ENCODE assay signal across 8 mouse cellular contexts in the genomic region with DNA sequence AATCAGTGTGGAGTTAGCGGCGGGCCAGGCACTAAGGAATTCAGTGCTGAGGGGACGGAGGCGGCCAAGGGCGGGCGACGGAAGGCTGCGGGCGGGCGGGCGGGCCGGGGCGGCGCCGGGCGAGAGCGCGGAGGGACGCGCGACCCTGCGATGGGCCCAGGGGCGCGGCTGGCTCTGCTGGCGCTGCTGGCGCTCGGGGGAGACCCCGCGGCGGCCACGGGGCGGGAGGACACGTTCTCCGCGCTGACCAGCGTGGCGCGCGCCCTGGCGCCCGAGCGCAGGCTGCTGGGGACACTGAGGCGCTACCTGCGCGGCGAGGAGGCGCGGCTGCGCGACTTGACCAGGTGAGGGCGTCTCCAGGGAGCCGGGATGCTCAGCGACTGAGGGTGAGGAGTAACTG. TPM values are rescaled to one million over a fixed set of nuclear protein-coding genes. Genes with fewer than 3 reads are reported as not detected.
DNase-seq lines count a peak whose midpoint lies in the region; ATAC-seq and TF ChIP-seq lines count a peak whose summit lies in the region.

Gene P4ha3 (plus strand): TSS at position 138 of the 400 bp plus-strand sequence.

- under 1% methylated on average over 43 of the region's 53 CpGs for WGBS in forebrain, embryonic 15.5 days
- WGBS in limb, embryonic 14.5 days, result 0% methylated on average over 32 of the region's 53 CpGs
- WGBS in neural tube, embryonic 11.5 days, result 0% methylated on average over 44 of the region's 53 CpGs

- H3K4me3 ChIP-seq in forebrain, embryonic 15.5 days, result peak within 1 kb of the TSS; percentile 47
- peak within 1 kb of the TSS; percentile 59 for H3K4me3 ChIP-seq in limb, embryonic 14.5 days (replicated peaks; ENCODE audit: low read length)
- peak within 1 kb of the TSS; percentile 55 for H3K4me3 ChIP-seq in neural tube, embryonic 11.5 days (ENCODE audit: low read depth, low read length)

- peak; percentile 6 for DNase-seq in kidney, adult 18-20 months
- DNase-seq in kidney, adult 9 months, result no peak
- DNase-seq in R1 (ENCODE audit: low read depth, low spot score) (peak; percentile 61), adipocyte (ENCODE audit: low spot score) (no peak)
- no peak for DNase-seq in limb, embryonic 14.5 days (ENCODE audit: low spot score)
- DNase-seq in neural tube, embryonic 11.5 days (ENCODE audit: low spot score), result peak; percentile 35
- no peak for DNase-seq in ovary, postnatal 10 days (ENCODE audit: low spot score)

- peak within 1 kb of the TSS; percentile 77 for H3K4me2 ChIP-seq in forebrain, embryonic 15.5 days (replicated peaks)
- peak within 1 kb of the TSS; percentile 96 for H3K4me2 ChIP-seq in limb, embryonic 14.5 days (replicated peaks; ENCODE audit: low read depth, low read length, severe bottlenecking)
- H3K4me2 ChIP-seq in neural tube, embryonic 11.5 days (ENCODE audit: low read depth), result peak within 1 kb of the TSS; percentile 91

- peak; percentile 48; the same call in 1 of the 2 replicates for ATAC-seq in forebrain, embryonic 15.5 days (replicated peaks)
- ATAC-seq in limb, embryonic 14.5 days (ENCODE audit: low FRiP score, low read depth), result no peak
- 0 out of 2 replicates have a peak, but pooled peaks have one; percentile 21 for ATAC-seq in neural tube, embryonic 11.5 days (ENCODE audit: insufficient read depth, low FRiP score, low TSS enrichment)

- peaks cover 7% of the 10 kb centered on the region; the same call in 1 of the 2 replicates for H3K27me3 ChIP-seq in forebrain, embryonic 15.5 days
- no peaks in the 10 kb centered on the region for H3K27me3 ChIP-seq in limb, embryonic 14.5 days (ENCODE audit: control insufficient read depth, insufficient read depth, low read length)
- H3K27me3 ChIP-seq in neural tube, embryonic 11.5 days (ENCODE audit: control insufficient read depth, insufficient read depth, low read length), result peaks cover 12% of the 10 kb centered on the region

- TF ChIP-seq POLR2A in limb, embryonic 14.5 days (IDR thresholded peaks at IDR 0.05; ENCODE audit: borderline replicate concordance, extremely low read depth, insufficient read depth, insufficient read length), result no peak

- H3K9ac ChIP-seq in forebrain, embryonic 15.5 days (replicated peaks), result peak within 1 kb of the TSS; percentile 52
- peak within 1 kb of the TSS; percentile 82 for H3K9ac ChIP-seq in limb, embryonic 14.5 days (ENCODE audit: low read depth, low read length, severe bottlenecking)
- peak within 1 kb of the TSS; percentile 69 for H3K9ac ChIP-seq in neural tube, embryonic 11.5 days (ENCODE audit: low read length)

- H3K27ac ChIP-seq in forebrain, embryonic 15.5 days (replicated peaks), result no peak within 1 kb of the TSS
- peak within 1 kb of the TSS; percentile 99 for H3K27ac ChIP-seq in limb, embryonic 14.5 days (replicated peaks; ENCODE audit: low read depth, low read length)
- no peak within 1 kb of the TSS for H3K27ac ChIP-seq in neural tube, embryonic 11.5 days (ENCODE audit: low read depth, low read length)

- H3K36me3 ChIP-seq in forebrain, embryonic 15.5 days, result no peaks in the 10 kb centered on the region
- H3K36me3 ChIP-seq in limb, embryonic 14.5 days (ENCODE audit: control insufficient read depth, insufficient read depth, low read length), result no peaks in the 10 kb centered on the region
- no peaks in the 10 kb centered on the region for H3K36me3 ChIP-seq in neural tube, embryonic 11.5 days (ENCODE audit: control insufficient read depth, insufficient read depth, low read length)

- H3K4me1 ChIP-seq in forebrain, embryonic 15.5 days, result peaks cover 24% of the 10 kb centered on the region
- H3K4me1 ChIP-seq in limb, embryonic 14.5 days (ENCODE audit: control insufficient read depth, insufficient read depth, low read length), result peaks cover 38% of the 10 kb centered on the region
- peaks cover 11% of the 10 kb centered on the region; the same call in 1 of the 2 replicates for H3K4me1 ChIP-seq in neural tube, embryonic 11.5 days (ENCODE audit: control insufficient read depth, insufficient read depth, low read length)

- H3K9me3 ChIP-seq in forebrain, embryonic 15.5 days, result no peaks in the 10 kb centered on the region
- H3K9me3 ChIP-seq in limb, embryonic 14.5 days (ENCODE audit: control insufficient read depth, low read length), result no peaks in the 10 kb centered on the region
- H3K9me3 ChIP-seq in neural tube, embryonic 11.5 days (ENCODE audit: control insufficient read depth, low read length), result no peaks in the 10 kb centered on the region

RNA-seq across cellular contexts. Expression of gene P4ha3, which starts in this region (rescaled TPM):
- polyA plus RNA-seq in forebrain, embryonic 15.5 days (2015; fragmentation: Nextera tagmentation; extraction: Ambion mirVana), result 2.4 and 2.7 TPM in 2 replicates
- 48.7 and 66.0 TPM in 2 replicates for polyA plus RNA-seq in limb, embryonic 14.5 days (2012; rRNA removed)
- 28.1 and 30.7 TPM in 2 replicates for polyA plus RNA-seq in limb, embryonic 14.5 days (2014; fragmentation: Nextera tagmentation; extraction: Ambion mirVana)
- polyA plus RNA-seq in neural tube, embryonic 11.5 days (2014; fragmentation: Nextera tagmentation; extraction: Ambion mirVana), result 4.9 and 6.1 TPM in 2 replicates

Comparison
In these comparisons a context has a peak if more than half of its experiments do, and no peak if none do; other contexts are left out.
1. DNase-seq: peak in kidney, adult 18-20 months (single experiment), R1 (single experiment) and neural tube, embryonic 11.5 days (single experiment); none in kidney, adult 9 months (single experiment), limb, embryonic 14.5 days (single experiment), ovary, postnatal 10 days (single experiment) and adipocyte (single experiment).
2. Peak in every context shown above with its lines, with median percentiles within 50 percentile points of each other: H3K4me2 ChIP-seq, H3K4me3 ChIP-seq and H3K9ac ChIP-seq.